Mouse (Mus musculus): ENCODE results near the gene Apc2. TPM values are rescaled to one million over a fixed set of nuclear protein-coding genes. Genes with fewer than 3 reads are reported as not detected.

Apc2 gene
- 0.72 and 0.77 TPM in 2 replicates for polyA plus RNA-seq (2012; rRNA removed)

GRCm38 (mm10) chr10:80295618-80296425, at the start of gene Apc2:
TSS of gene Apc2 (plus strand) at chr10:80295977.

GRCm38 (mm10) chr10:80248971-80249640, 46.7 kb upstream of the Apc2 start, which contains the start of gene Ndufs7:
TSS of gene Ndufs7 (plus strand) at chr10:80249121.

GRCm38 (mm10) chr10:80260642-80261584, 34.9 kb upstream of the Apc2 start, which contains the start of the genes Gamt and Dazap1:
TSS of gene Gamt (minus strand) at chr10:80261012.
TSS of gene Dazap1 (plus strand) at chr10:80261486.

GRCm38 (mm10) chr10:80292251-80293146, 3.3 kb upstream of the Apc2 start, which contains the start of gene Rps15:
TSS of gene Rps15 (plus strand) at chr10:80292453.

GRCm38 (mm10) chr10:80320340-80320760, 24.6 kb downstream of the Apc2 start, which contains the start of gene 2310011J03Rik:
TSS of gene 2310011J03Rik (minus strand) at chr10:80320537.

GRCm38 (mm10) chr10:80329273-80330081, 33.7 kb downstream of the Apc2 start, which contains the start of the genes Pcsk4 and Reep6:
TSS of gene Pcsk4 (minus strand) at chr10:80329498.
TSS of gene Reep6 (plus strand) at chr10:80329953.

GRCm38 (mm10) chr10:80348244-80348781, 52.5 kb downstream of the Apc2 start, which contains the start of gene Adamtsl5:
TSS of gene Adamtsl5 (minus strand) at chr10:80348412.

GRCm38 (mm10) chr10:80356001-80356682, 60.4 kb downstream of the Apc2 start, which contains the start of gene Plk5:
TSS of gene Plk5 (plus strand) at chr10:80356459.

Other genes starting within 250 kb of the Apc2 start
- gene Gpx4, start 248.8 kb upstream of the Apc2 start, polyA plus RNA-seq (2012; rRNA removed), result 404 and 629 TPM in 2 replicates
- gene Sbno2, start 190.4 kb upstream of the Apc2 start, polyA plus RNA-seq (2012; rRNA removed), result 25.7 and 25.9 TPM in 2 replicates
- 89.6 and 104 TPM in 2 replicates for gene Stk11, start 180.2 kb upstream of the Apc2 start, polyA plus RNA-seq (2012; rRNA removed)
- gene Atp5d, start 157.3 kb upstream of the Apc2 start, polyA plus RNA-seq (2012; rRNA removed), result 2,554 and 5,321 TPM in 2 replicates
- gene Cbarp, start 155.1 kb upstream of the Apc2 start, polyA plus RNA-seq (2012; rRNA removed), result 18.7 and 25.0 TPM in 2 replicates
- gene Midn, start 147.7 kb upstream of the Apc2 start, polyA plus RNA-seq (2012; rRNA removed), result 112 and 128 TPM in 2 replicates
- 45.7 and 52.7 TPM in 2 replicates for gene Cirbp, start 130.0 kb upstream of the Apc2 start, polyA plus RNA-seq (2012; rRNA removed)
- gene 1600002K03Rik, start 123.0 kb upstream of the Apc2 start, polyA plus RNA-seq (2012; rRNA removed), result 10.9 TPM in 2 replicates
- gene Efna2, start 116.5 kb upstream of the Apc2 start, polyA plus RNA-seq (2012; rRNA removed), result 4.5 and 6.8 TPM in 2 replicates
- gene Mum1, start 69.5 kb upstream of the Apc2 start, polyA plus RNA-seq (2012; rRNA removed), result 11.7 and 16.0 TPM in 2 replicates
- gene Ndufs7, start 46.9 kb upstream of the Apc2 start, polyA plus RNA-seq (2012; rRNA removed), result 611 and 945 TPM in 2 replicates
- 17.6 and 31.4 TPM in 2 replicates for gene Gamt, start 35.0 kb upstream of the Apc2 start, polyA plus RNA-seq (2012; rRNA removed)
- 56.6 and 62.6 TPM in 2 replicates for gene Dazap1, start 34.5 kb upstream of the Apc2 start, polyA plus RNA-seq (2012; rRNA removed)
- gene Rps15, start 3.5 kb upstream of the Apc2 start, polyA plus RNA-seq (2012; rRNA removed), result 607 and 796 TPM in 2 replicates
- 36.0 and 44.8 TPM in 2 replicates for gene 2310011J03Rik, start 24.6 kb downstream of the Apc2 start, polyA plus RNA-seq (2012; rRNA removed)
- gene Pcsk4, start 33.5 kb downstream of the Apc2 start, polyA plus RNA-seq (2012; rRNA removed), result 5.0 and 5.9 TPM in 2 replicates
- 5.4 and 6.8 TPM in 2 replicates for gene Reep6, start 34.0 kb downstream of the Apc2 start, polyA plus RNA-seq (2012; rRNA removed)
- gene Adamtsl5, start 52.4 kb downstream of the Apc2 start, polyA plus RNA-seq (2012; rRNA removed), result 19.8 and 25.0 TPM in 2 replicates
- 0.57 and 0.63 TPM in 2 replicates for gene Plk5, start 60.5 kb downstream of the Apc2 start, polyA plus RNA-seq (2012; rRNA removed)
- gene Mex3d, start 91.7 kb downstream of the Apc2 start, polyA plus RNA-seq (2012; rRNA removed), result 11.5 and 24.4 TPM in 2 replicates
- gene Mbd3, start 103.6 kb downstream of the Apc2 start, polyA plus RNA-seq (2012; rRNA removed), result 66.7 and 84.7 TPM in 2 replicates
- 1,239 and 1,853 TPM in 2 replicates for gene Uqcr11, start 110.9 kb downstream of the Apc2 start, polyA plus RNA-seq (2012; rRNA removed)
- gene Tcf3, start 137.7 kb downstream of the Apc2 start, polyA plus RNA-seq (2012; rRNA removed), result 34.4 and 36.4 TPM in 2 replicates
- 1.2 and 1.8 TPM in 2 replicates for gene Onecut3, start 198.9 kb downstream of the Apc2 start, polyA plus RNA-seq (2012; rRNA removed)
- not detected in 2 replicates for gene Atp8b3, start 243.1 kb downstream of the Apc2 start, polyA plus RNA-seq (2012; rRNA removed)

Measured in stomach, adult 2 months (tissue).